Mouse (Mus musculus): ENCODE data around the gene Ikzf3.

DNA sequence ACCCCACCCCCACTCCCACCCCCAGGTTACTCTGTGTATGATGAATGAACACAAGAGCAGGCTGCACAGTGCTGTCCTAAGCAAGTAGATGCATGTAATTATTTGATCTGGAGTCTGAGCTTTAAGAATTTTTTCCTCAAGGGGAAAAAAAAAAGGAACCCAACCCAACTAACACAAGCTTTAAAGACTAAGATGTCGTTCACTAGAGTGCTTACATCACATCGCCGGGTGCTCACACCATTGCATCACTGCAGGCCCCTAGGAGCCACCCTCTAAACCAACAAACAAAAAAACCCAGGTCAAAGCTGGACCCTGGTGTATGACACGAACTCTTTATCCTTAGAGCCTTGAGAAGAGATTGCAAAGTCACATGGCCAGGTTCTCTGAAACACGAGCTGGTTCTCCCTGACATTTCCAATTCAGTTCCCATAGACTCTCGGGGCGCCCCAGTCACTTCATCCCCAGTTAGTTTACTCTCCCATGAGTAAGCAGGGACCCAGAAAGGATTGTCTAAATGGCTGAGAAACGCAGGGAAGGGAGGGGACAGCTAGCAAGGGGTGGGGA is 71.8 kb downstream of the Ikzf3 start:
- no peak for TF ChIP-seq POLR2A (IDR thresholded peaks at IDR 0.05; ENCODE audit: borderline replicate concordance, extremely low read depth, low read depth, low read length)
- TF ChIP-seq CTCF (IDR thresholded peaks at IDR 0.05; ENCODE audit: insufficient read depth, low read length) = no peak

Data from lung, adult 2 months (tissue).